Mouse (Mus musculus) neutrophil, adult 65 days (primary cell): ENCODE measurements around the gene Slc27a5. TPM values are rescaled to one million over a fixed set of nuclear protein-coding genes. Genes with fewer than 3 reads are reported as not detected.

ENCODE experiments used
- total RNA-seq: library from RNA; stranded (reverse); gene quantifications from 2 replicates; pipeline ENCODE4 v1.2.4, GENCODE M21; 2023

The Slc27a5 gene
- total RNA-seq = not detected in 2 replicates

DNA sequence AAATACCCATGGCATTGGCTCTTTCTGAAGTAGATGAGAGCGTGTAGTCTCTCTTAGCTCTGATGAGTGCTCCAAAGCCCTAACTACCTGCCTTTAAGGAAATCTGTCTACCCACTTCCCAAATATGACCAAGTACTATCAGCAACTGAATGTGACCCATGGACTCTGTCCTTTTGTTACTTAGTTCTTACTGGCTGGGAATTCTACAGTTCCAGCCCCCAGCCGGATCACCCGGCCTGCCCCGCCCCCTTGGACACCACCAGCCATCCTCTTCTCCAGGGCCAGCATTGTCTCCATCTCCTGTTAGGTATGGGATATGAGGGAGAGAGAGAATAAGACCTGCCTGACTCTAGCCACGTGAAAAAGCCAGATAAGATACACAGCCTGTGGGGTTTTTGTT, at the start of gene Slc27a5:
TSS of gene Slc27a5 (minus strand) at position 140 of the 400 bp plus-strand sequence.

GRCm38 (mm10) chr7:13037901-13038555, 40.0 kb upstream of the Slc27a5 start, which contains the start of gene Ube2m:
Ube2m (minus strand) TSS chr7:13038275.

GRCm38 (mm10) chr7:13034148-13034977, 36.4 kb upstream of the Slc27a5 start, which contains the start of gene Chmp2a:
Chmp2a (minus strand) TSS chr7:13034807.

DNA sequence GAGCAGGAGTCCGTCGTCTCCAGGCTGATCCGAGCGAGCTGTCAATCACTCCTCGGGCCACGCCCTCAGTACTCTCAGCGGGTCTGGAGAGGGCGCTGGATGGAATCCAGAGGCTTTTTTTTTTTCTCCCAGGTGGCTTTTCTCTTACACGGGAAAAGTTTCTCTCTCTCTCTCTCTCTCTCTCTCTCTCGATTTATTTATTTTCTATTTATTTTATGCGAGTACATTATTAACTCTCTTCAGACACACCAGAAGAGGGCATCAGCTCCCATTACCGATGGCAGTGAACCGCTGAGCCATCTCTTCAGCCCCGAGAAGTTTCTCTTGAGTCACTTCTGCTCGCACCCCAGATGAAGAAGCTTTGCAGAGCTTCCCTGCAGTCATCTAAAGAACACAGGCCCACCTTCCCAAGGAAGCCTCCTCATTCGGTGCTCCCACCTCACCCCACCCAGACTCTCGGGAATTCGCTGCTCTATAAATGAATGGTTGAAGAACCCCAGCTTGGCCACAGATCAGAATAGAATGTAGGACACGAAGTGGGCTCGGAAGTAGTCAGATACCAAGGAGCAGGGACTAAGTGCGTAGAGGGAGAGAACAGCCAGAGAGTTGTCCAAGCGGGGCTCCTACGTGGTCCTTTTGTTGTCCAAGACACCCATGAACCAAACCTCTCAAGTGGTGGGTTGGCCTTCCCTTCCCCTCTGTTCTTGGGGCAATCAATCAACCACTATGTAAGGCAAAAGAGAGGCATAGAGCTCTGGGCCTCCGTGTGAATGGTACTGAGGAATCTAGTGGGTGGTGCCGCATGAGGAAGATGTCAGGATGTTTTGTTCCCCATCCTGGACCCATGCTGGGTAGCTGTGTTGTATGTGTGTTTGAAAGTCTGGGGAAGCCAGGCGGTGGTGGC, 12.3 kb upstream of the Slc27a5 start, which contains the start of gene Zbtb45:
TSS of gene Zbtb45 (minus strand) at position 30 of the 904 bp plus-strand sequence.

DNA sequence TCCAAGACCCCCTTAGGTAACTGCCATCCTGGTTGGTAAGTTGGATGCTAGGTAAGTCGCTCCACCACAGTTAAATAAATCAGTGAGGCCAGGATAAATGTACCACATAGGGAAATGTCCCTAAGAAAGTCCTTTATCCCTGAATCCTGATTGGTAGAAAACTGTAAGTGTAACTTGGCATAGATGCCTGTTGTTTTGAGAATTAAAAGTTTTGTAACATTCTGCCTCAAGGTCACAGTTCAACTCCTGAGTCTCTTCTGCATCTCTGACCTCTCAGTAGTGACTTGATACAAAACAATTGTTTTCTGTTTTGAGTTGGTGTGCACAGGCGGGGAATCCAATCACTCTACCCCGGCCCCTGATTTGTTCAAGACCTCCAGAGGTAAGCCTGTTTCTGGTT, 859 bp upstream of the Slc27a5 start, which contains the start of gene Trim28:
TSS of gene Trim28 (plus strand) at position 264 of the 400 bp plus-strand sequence.

GRCm38 (mm10) chr7:12977682-12978389, 20.2 kb downstream of the Slc27a5 start, which contains the start of gene Zfp446:
Zfp446 (plus strand) TSS chr7:12977848.

DNA sequence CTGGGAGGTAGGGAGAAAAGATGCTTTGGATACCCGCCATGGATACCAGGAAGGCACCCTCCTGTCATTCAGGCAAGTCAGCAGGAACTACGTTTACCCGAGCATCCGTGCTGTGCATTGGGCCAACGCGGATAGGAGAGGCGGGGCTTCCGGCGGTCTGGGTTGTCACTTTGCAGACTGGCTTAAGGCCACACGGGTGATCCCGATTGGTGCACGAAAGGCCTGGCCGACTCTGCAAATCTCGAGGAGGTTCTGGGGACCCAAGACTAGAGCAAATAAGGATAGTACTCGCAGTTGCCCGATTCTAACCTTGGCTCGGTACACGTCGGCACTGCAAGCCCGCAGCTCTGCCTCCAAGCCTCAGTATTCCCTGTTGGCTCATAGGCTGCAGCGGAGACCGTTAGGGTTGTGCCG, 32.3 kb downstream of the Slc27a5 start, which contains the start of gene Zfp324:
TSS of gene Zfp324 (plus strand) at position 161 of the 414 bp plus-strand sequence.

Other genes with a start within 250 kb of the Slc27a5 start
- 3.3 and 4.4 TPM in 2 replicates for gene Zscan18, start 194.6 kb downstream of the Slc27a5 start, total RNA-seq
- 1.8 and 2.1 TPM in 2 replicates for gene Zfp329, start 179.3 kb downstream of the Slc27a5 start, total RNA-seq
- 32.5 and 41.6 TPM in 2 replicates for gene Zfp110, start 163.4 kb downstream of the Slc27a5 start, total RNA-seq
- gene Zfp128, start 117.0 kb downstream of the Slc27a5 start, total RNA-seq = 0.45 and 1.1 TPM in 2 replicates
- 2.9 and 3.7 TPM in 2 replicates for gene Zscan22, start 100.4 kb downstream of the Slc27a5 start, total RNA-seq
- 543 and 561 TPM in 2 replicates for gene Rps5, start 75.9 kb downstream of the Slc27a5 start, total RNA-seq
- 0.27 TPM in 1 of 2 replicates, not detected in the other for gene Rnf225, start 70.8 kb downstream of the Slc27a5 start, total RNA-seq
- gene Zfp324, start 32.4 kb downstream of the Slc27a5 start, total RNA-seq = 1.2 and 2.7 TPM in 2 replicates
- 0.88 and 1.3 TPM in 2 replicates for gene Zfp446, start 20.3 kb downstream of the Slc27a5 start, total RNA-seq
- gene Trim28, start 922 bp upstream of the Slc27a5 start, total RNA-seq = 109 and 164 TPM in 2 replicates
- gene Zbtb45, start 11.8 kb upstream of the Slc27a5 start, total RNA-seq = 8.1 and 11.8 TPM in 2 replicates
- 143 and 163 TPM in 2 replicates for gene Chmp2a, start 36.6 kb upstream of the Slc27a5 start, total RNA-seq
- gene Ube2m, start 40.1 kb upstream of the Slc27a5 start, total RNA-seq = 67.7 and 84.0 TPM in 2 replicates
- gene Mzf1, start 56.6 kb upstream of the Slc27a5 start, total RNA-seq = 1.1 and 1.4 TPM in 2 replicates
- not detected in 2 replicates for gene Vmn1r85, start 97.0 kb upstream of the Slc27a5 start, total RNA-seq
- not detected in 2 replicates for gene Vmn1r86, start 121.7 kb upstream of the Slc27a5 start, total RNA-seq
- not detected in 2 replicates for gene Vmn1r87, start 142.0 kb upstream of the Slc27a5 start, total RNA-seq
- gene Vmn1r88, start 161.4 kb upstream of the Slc27a5 start, total RNA-seq = 0.09 TPM in 1 of 2 replicates, not detected in the other
- not detected in 2 replicates for gene Vmn1r89, start 214.8 kb upstream of the Slc27a5 start, total RNA-seq